ENCODE assay signal across 17 mouse cellular contexts in the genomic region with DNA sequence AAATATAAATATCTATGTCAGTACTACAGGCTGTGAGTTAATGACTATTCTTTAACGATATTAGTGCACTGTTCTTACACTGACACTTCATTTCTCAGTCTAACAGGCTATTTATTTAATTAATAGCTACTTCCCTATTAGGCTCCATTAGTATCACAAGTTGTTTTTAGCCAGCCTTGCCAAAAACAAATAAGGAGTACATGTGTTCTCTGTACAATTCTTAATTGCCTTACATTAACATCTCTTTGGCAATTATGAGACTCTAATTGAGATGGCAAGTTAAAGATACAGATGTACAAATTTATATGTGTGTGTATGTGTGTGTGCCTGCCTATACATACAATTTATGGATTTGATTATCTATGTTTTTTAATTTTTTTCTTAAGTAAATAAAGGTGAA.
"Had no signal": no experiment of that assay in that cellular context is flagged by ENCODE, and none has a peak within 500 bp of the region (broad histone marks: within the 10 kb centered on the region; RNA-seq: fewer than 3 reads in every experiment).

No protein-coding gene starts in this region.

- H3K27me3 ChIP-seq: lung, embryonic 15.5 days; megakaryocyte, embryonic 14.5 days; midbrain, embryonic 13.5 days; midbrain, embryonic 15.5 days; neural tube, embryonic 12.5 days; stomach, embryonic 15.5 days had no signal

- H3K27ac ChIP-seq: lung, embryonic 15.5 days; macrophage; midbrain, embryonic 13.5 days; midbrain, embryonic 15.5 days; neural tube, embryonic 12.5 days; stomach, embryonic 15.5 days; stomach, postnatal 0 days had no signal

- H3K4me2 ChIP-seq: lung, embryonic 15.5 days; midbrain, embryonic 11.5 days; midbrain, embryonic 13.5 days; midbrain, embryonic 15.5 days; neural tube, embryonic 12.5 days; stomach, embryonic 15.5 days had no signal

- ATAC-seq: lung, postnatal 0 days; midbrain, embryonic 13.5 days; midbrain, embryonic 15.5 days had no signal

- H3K36me3 ChIP-seq: lung, embryonic 15.5 days; midbrain, embryonic 13.5 days; midbrain, embryonic 15.5 days; neural tube, embryonic 12.5 days; stomach, embryonic 15.5 days had no signal

- H3K4me1 ChIP-seq: lung, embryonic 15.5 days; megakaryocyte, embryonic 14.5 days; midbrain, embryonic 13.5 days; midbrain, embryonic 15.5 days; neural tube, embryonic 12.5 days; stomach, embryonic 15.5 days had no signal

- DNase-seq: lung, adult 2 months; lung, postnatal 14 days; lung, postnatal 36 days; right cerebral cortex, postnatal 14 days; thymus, adult 2 months; thymus, postnatal 25 days; thymus, postnatal 4 days had no signal

- H3K9ac ChIP-seq: lung, embryonic 15.5 days; midbrain, embryonic 13.5 days; midbrain, embryonic 15.5 days; neural tube, embryonic 12.5 days; stomach, embryonic 15.5 days had no signal

- H3K9me3 ChIP-seq: lung, embryonic 15.5 days; megakaryocyte, embryonic 14.5 days; midbrain, embryonic 13.5 days; midbrain, embryonic 15.5 days; neural tube, embryonic 12.5 days; stomach, embryonic 15.5 days had no signal

- H3K4me3 ChIP-seq: lung, embryonic 15.5 days; megakaryocyte, embryonic 14.5 days; midbrain, embryonic 13.5 days; midbrain, embryonic 15.5 days; neural tube, embryonic 12.5 days; stomach, embryonic 15.5 days had no signal
